Mouse (Mus musculus) left cerebral cortex, adult 8-10 months (tissue): Measurements from ENCODE around the gene Fzd2. TPM values are rescaled to one million over a fixed set of nuclear protein-coding genes. Genes with fewer than 3 reads are reported as not detected.

ENCODE experiments used
- total RNA-seq, 4 experiments: library from RNA; stranded (reverse); gene quantifications; 2 replicates each; pipeline ENCODE4 v1.2.4; 2022

Gene Fzd2
- total RNA-seq, 4 experiments from 2014 or later, result 7.4 to 10.5 (median 9.6) TPM

Other genes with a start within 250 kb of the Fzd2 start
- gene Slc4a1, start 238.2 kb upstream of the Fzd2 start, total RNA-seq, result under 1 TPM in 3 of 4 experiments, not detected in 1; 0.08 to 0.41 (median 0.24) TPM
- gene Rundc3a, start 211.0 kb upstream of the Fzd2 start, total RNA-seq, result 100 to 1,000 TPM; 433 to 468 (median 439) TPM
- 10 to 100 TPM; 64.1 to 75.4 (median 68.9) TPM for gene Slc25a39, start 196.4 kb upstream of the Fzd2 start, total RNA-seq
- 100 to 1,000 TPM in 2 of 4 experiments, 10 to 100 TPM in 2; 51.6 to 142 (median 80.2) TPM for gene Grn, start 174.1 kb upstream of the Fzd2 start, total RNA-seq
- gene Fam171a2, start 156.7 kb upstream of the Fzd2 start, total RNA-seq, result 100 to 1,000 TPM in 2 of 4 experiments, 10 to 100 TPM in 2; 88.3 to 104 (median 96.8) TPM
- 1 to 10 TPM; 2.2 to 7.8 (median 3.2) TPM for gene Itga2b, start 134.3 kb upstream of the Fzd2 start, total RNA-seq
- 10 to 100 TPM; 53.4 to 64.9 (median 58.6) TPM for gene Gpatch8, start 48.0 kb upstream of the Fzd2 start, total RNA-seq
- 1 to 10 TPM; 2.7 to 5.8 (median 4.2) TPM for gene Gm11627, start 24.9 kb upstream of the Fzd2 start, total RNA-seq
- not detected for gene Meioc, start 59.3 kb downstream of the Fzd2 start, total RNA-seq
- gene Ccdc43, start 93.4 kb downstream of the Fzd2 start, total RNA-seq, result 10 to 100 TPM; 23.9 to 37.7 (median 26.3) TPM
- 100 to 1,000 TPM; 117 to 126 (median 123) TPM for gene Adam11, start 157.0 kb downstream of the Fzd2 start, total RNA-seq
- gene Gjc1, start 215.3 kb downstream of the Fzd2 start, total RNA-seq, result 1 to 10 TPM; 3.9 to 5.5 (median 5.2) TPM
- gene Higd1b, start 231.5 kb downstream of the Fzd2 start, total RNA-seq, result 1 to 10 TPM; 5.7 to 6.8 (median 6.0) TPM